Mouse (Mus musculus): ENCODE measurements around the gene Raver1. TPM values are rescaled to one million over a fixed set of nuclear protein-coding genes. Genes with fewer than 3 reads are reported as not detected.

The Raver1 gene
- polyA plus RNA-seq, 1 experiment from 2014 or later = 109 TPM

DNA sequence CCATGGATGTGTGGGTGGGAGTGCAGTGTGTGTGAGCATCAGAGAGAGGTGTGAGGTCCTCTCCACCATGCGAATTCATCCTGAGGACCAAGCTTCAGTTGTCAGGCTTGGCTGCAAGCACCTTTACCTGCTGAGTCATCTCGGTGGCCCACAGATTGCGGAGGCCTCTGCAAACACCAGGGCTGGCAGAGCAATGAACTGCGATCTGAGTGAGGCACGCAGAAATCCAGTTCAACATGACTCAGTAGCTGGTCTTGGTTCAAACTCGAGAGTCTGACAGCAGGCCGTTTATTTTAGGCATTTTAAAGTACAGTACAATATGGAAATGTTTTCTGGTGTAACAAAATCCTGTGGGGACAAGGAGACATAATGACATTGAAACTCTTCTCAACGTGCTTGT, 6.0 kb upstream of the Raver1 start:
- Histone ChIP-seq H3K27me3 (ENCODE audit: low read depth, poor library complexity, severe bottlenecking) (no peaks in the 10 kb centered on the region), H3K36me3 (peaks cover 17% of the 10 kb centered on the region), H3K4me1 (peaks cover 7% of the 10 kb centered on the region; the same call in 1 of the 2 replicates), H3K9me3 (replicated peaks) (no peaks in the 10 kb centered on the region), H3K27ac (no peak overlapping the region), H3K4me3 (no peak overlapping the region)
- no peak for DNase-seq (ENCODE audit: low spot score)
- 87% methylated on average over 8 of the region's 8 CpGs for WGBS

DNA sequence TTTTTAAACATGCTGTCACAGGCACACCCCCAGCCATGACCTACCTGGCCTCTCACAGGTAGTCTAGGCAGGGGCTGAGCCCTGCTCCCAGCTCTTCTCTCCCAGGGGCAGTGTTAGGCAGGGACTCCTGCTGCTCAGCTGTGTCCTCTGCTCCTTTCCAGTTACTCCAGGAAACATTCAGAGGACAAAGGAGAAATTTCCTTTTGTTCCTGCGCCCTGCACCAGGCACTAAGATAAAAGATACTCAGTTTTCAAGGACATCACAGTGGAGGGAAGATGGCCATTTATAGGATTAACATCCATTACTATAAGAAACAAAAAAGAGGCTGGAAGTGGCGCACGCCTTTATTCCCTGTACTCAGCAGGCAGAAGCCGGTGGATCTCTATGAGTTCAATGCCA, 4.2 kb upstream of the Raver1 start:
- Histone ChIP-seq H3K9me3 (replicated peaks) (no peaks in the 10 kb centered on the region), H3K4me3 (no peak overlapping the region), H3K36me3 (peaks cover 7% of the 10 kb centered on the region), H3K4me1 (peaks cover 12% of the 10 kb centered on the region), H3K27ac (no peak overlapping the region), H3K27me3 (ENCODE audit: low read depth, poor library complexity, severe bottlenecking) (no peaks in the 10 kb centered on the region)
- 92% methylated on average over 4 of the region's 4 CpGs for WGBS
- no peak for DNase-seq (ENCODE audit: low spot score)

DNA sequence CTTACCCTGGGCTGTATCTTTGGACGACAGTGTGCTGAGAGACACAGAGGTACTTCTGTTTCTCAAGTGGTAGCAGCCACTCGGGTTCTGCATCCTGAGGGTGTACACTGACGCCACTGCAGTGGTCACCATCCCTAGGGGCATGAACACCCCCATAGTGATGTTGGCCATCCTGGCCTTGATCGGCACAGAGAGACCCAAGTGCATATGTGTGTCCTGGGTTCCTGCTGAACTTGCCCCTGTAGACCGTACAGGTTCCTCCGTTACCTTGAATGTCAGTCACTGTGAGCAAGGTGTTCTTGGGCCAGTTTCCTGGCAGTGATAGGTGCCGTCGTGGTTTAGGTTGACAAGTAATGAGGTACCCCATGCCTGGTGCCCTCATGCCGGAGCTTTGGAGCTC, 1.6 kb upstream of the Raver1 start:
- H3K27me3 ChIP-seq (ENCODE audit: low read depth, poor library complexity, severe bottlenecking) = no peaks in the 10 kb centered on the region
- peaks cover 32% of the 10 kb centered on the region for H3K36me3 ChIP-seq
- no peak overlapping the region for H3K4me3 ChIP-seq
- H3K4me1 ChIP-seq = peaks cover 19% of the 10 kb centered on the region
- H3K9me3 ChIP-seq (replicated peaks) = no peaks in the 10 kb centered on the region
- H3K27ac ChIP-seq = no peak overlapping the region
- 95% methylated on average over 9 of the region's 9 CpGs for WGBS
- DNase-seq (ENCODE audit: low spot score) = no peak

DNA sequence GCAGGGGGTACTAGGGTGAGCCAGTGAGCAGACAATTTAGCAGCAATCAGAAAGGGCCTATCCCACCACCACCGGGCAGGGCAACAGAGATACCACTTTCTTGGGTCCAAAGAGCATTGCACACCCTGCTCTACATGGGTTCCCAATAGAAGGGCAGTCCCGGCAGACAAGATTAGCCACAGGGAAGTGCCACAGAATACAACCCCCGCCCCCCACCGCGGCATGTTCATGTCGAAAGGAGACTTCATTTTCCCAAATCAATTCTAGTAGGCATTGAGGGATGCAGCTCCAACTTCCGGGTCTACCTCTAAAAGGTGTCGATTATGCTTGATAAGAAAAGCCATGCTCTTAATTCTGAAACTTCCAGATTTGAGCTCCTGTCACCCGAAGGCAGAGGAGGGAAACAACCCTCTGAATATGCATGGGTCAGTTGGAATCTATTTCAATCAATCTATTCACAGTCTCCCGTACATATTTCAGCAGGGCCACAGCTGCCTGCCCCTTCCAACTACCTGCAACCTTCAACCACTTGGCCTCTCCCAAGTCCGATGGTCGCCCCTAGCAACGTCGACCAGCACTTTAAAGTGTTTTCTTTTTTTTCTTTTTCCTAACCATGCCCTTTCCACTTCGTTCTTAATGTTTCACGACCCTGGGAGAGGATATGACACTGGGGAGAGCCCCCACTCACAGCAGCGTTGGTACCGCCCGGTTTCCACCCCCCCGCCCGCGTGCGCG, 669 bp downstream of the Raver1 start:
- Histone ChIP-seq H3K4me1 (peaks cover 19% of the 10 kb centered on the region), H3K27ac (peak overlapping the region; percentile 96), H3K27me3 (ENCODE audit: low read depth, poor library complexity, severe bottlenecking) (no peaks in the 10 kb centered on the region), H3K36me3 (peaks cover 55% of the 10 kb centered on the region), H3K4me3 (peak overlapping the region; percentile 78), H3K9me3 (replicated peaks) (no peaks in the 10 kb centered on the region)
- WGBS = 7% methylated on average over 24 of the region's 24 CpGs
- no peak for DNase-seq (ENCODE audit: low spot score)

DNA sequence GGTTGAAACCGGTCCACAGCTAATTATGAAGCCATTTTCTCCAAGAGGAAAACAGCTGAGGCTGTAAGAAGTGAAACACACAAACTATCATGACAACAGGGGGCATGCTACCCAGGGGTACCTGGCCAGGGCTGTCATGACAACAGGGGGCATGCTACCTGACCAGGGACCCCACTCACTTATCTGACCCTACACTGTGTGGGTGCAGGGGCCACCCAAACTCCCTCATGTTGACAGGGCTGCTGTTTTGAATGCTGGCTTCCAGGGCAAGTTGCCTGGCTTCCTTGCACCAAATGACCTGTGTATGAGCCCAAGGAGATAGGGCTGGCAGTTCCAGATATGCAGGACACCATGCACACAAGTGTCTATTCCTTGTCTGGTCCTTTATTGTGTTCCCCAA, 1.3 kb downstream of the Raver1 start:
- Histone ChIP-seq H3K4me3 (peak overlapping the region; percentile 78), H3K36me3 (peaks cover 61% of the 10 kb centered on the region), H3K9me3 (replicated peaks) (no peaks in the 10 kb centered on the region), H3K4me1 (peaks cover 19% of the 10 kb centered on the region), H3K27ac (no peak overlapping the region), H3K27me3 (ENCODE audit: low read depth, poor library complexity, severe bottlenecking) (no peaks in the 10 kb centered on the region)
- WGBS = 98% methylated on average over 1 of the region's 1 CpGs
- DNase-seq (ENCODE audit: low spot score) = no peak

DNA sequence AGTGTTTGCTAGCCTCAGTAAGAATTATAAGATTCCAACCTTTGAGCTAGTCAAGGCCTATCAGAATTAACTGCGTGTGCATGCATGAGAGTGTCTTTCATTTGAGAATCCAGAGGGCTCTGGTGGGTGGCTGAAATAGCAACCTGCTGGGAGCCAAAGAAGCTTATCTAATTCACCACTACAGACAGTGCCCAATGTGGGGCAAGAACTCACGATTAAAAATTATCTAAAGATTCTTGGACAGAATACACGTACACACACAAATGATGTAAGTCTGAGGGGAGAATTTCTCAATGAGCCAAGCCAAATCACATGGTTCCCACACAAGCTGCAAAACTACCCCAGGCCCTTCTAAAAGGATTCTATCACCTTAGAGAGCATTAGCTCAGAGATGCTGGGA, 8.5 kb downstream of the Raver1 start:
- Histone ChIP-seq H3K27me3 (ENCODE audit: low read depth, poor library complexity, severe bottlenecking) (no peaks in the 10 kb centered on the region), H3K27ac (no peak overlapping the region), H3K4me3 (no peak overlapping the region), H3K4me1 (no peaks in the 10 kb centered on the region), H3K9me3 (replicated peaks) (no peaks in the 10 kb centered on the region), H3K36me3 (peaks cover 100% of the 10 kb centered on the region)
- DNase-seq (ENCODE audit: low spot score) = no peak
- WGBS = 92% methylated on average over 3 of the region's 3 CpGs

DNA sequence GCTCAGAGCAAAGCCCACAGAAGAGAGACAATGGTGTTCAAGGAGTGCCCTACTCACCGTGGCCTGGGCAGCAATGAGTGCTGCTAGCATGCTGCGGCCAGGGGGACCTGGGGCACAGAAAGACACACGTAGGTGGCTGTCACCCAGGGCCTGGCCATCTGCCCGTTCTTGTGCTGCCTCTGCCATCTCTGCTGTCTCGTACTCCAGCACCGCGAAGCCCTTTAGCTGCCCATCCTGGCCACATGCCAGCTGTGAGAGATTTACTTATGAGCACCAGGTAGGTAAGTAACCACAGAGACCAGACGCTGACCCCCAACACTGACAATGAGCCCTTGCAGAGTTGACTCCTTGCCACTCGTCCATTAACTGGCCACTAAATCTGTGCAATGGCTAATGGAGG, 10.7 kb downstream of the Raver1 start:
- Histone ChIP-seq H3K4me1 (no peaks in the 10 kb centered on the region), H3K9me3 (replicated peaks) (no peaks in the 10 kb centered on the region), H3K36me3 (peaks cover 100% of the 10 kb centered on the region), H3K4me3 (no peak overlapping the region), H3K27me3 (ENCODE audit: low read depth, poor library complexity, severe bottlenecking) (no peaks in the 10 kb centered on the region), H3K27ac (no peak overlapping the region)
- DNase-seq (ENCODE audit: low spot score) = no peak
- 94% methylated on average over 9 of the region's 9 CpGs for WGBS

DNA sequence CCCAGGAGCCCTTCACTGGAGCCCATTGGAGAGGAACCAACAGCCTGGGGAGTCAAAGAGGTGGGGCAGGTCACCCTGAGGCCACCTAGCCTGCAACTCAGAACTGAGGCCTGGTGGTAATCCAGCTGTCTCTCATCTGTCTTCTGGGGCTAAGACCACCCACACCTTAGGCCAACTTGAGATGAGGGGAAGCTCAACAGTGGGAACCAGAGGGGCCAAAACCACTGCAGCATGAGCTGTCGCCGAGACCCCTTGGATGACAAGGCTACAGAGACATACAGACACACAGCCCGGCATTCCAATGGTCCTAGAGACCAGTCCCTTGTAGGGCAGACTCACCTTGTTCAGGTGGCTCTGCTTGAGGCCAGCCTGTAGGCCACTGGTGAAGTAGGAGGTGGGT, 16.2 kb downstream of the Raver1 start:
- H3K4me1 ChIP-seq = peaks cover 19% of the 10 kb centered on the region
- no peak overlapping the region for H3K27ac ChIP-seq
- no peak for DNase-seq (ENCODE audit: low spot score)
- no peaks in the 10 kb centered on the region for H3K9me3 ChIP-seq (replicated peaks)
- H3K27me3 ChIP-seq (ENCODE audit: low read depth, poor library complexity, severe bottlenecking) = no peaks in the 10 kb centered on the region
- WGBS = 90% methylated on average over 3 of the region's 3 CpGs
- H3K36me3 ChIP-seq = peaks cover 83% of the 10 kb centered on the region
- no peak overlapping the region for H3K4me3 ChIP-seq

DNA sequence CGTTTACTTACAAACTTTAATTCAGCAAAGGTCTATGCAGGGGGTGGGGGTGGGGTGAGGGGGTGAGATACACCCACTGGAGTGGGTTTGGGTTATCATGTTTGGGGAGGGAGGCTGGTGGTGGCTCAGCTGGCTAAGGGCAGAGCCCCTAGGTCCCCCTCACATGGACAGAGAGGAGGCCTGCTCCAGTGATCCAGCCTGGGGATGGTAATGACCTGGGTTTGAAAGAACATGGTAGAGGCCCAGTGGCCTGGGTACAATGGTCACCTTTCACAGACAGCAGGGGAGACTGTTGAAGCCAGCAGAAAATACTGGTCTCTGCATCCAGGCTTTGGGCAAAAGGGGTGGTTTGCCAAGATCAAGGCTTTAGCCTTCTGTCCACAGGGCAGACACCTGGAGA, 17.6 kb downstream of the Raver1 start:
- WGBS = 89% methylated on average over 1 of the region's 1 CpGs
- Histone ChIP-seq H3K27ac (peak overlapping the region; percentile 92; the same call in 1 of the 2 replicates), H3K9me3 (replicated peaks) (no peaks in the 10 kb centered on the region), H3K4me3 (peak overlapping the region; percentile 71; the same call in 1 of the 2 replicates), H3K27me3 (ENCODE audit: low read depth, poor library complexity, severe bottlenecking) (no peaks in the 10 kb centered on the region), H3K4me1 (peaks cover 19% of the 10 kb centered on the region), H3K36me3 (peaks cover 78% of the 10 kb centered on the region)
- no peak for DNase-seq (ENCODE audit: low spot score)

DNA sequence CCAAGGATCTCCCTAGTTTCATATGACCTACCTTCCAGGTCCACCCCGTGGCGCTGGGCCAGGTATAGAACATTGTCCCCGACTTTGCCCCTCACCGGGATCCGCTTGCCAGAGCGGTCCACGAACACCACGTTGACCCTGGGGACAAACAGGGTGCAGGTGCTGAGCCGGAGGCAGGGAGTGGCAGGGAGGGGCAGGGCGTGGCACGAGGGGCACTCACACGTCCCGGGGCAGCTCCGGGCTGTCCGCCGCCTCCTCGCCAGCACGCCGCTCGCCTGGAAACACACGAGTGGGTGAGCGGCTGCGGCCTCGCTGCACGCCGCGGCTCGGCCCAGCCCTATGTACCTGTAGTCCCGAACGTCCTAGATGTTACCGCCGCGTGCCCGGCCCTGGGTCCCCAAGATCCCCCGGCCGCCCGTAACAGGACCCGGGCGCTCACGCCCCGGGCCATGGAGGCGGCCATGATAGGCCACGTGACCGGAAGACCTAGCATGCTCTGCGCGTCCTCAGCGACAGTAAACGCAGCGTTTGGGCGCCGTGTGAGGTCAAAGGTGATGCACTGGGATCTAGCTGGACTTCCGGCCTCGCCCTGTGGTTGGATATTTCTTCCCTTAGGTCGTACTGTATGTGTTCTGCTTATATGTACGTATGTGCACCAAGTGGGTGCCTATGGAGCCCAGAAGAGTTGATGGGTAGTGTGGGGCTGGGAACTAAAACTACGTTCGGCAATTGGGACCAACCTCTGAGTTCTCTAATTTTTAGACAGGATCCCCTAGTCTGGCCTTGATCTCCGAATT, 18.6 kb downstream of the Raver1 start, which contains the start of the genes Gm49373 and Fdx1l:
Gm49373 (minus strand) TSS at position 53 of the 797 bp plus-strand sequence.
Fdx1l (minus strand) TSS at position 571 of the 797 bp plus-strand sequence.
- Histone ChIP-seq H3K4me1 (peaks cover 19% of the 10 kb centered on the region), H3K4me3 (peak within 1 kb of the TSS; percentile 71), H3K9me3 (replicated peaks) (no peaks in the 10 kb centered on the region), H3K27me3 (ENCODE audit: low read depth, poor library complexity, severe bottlenecking) (no peaks in the 10 kb centered on the region), H3K36me3 (peaks cover 69% of the 10 kb centered on the region), H3K27ac (peak within 1 kb of the TSS; percentile 92)
- 3% methylated on average over 58 of the region's 58 CpGs for WGBS
- peak; percentile 93 for DNase-seq (ENCODE audit: low spot score)

DNA sequence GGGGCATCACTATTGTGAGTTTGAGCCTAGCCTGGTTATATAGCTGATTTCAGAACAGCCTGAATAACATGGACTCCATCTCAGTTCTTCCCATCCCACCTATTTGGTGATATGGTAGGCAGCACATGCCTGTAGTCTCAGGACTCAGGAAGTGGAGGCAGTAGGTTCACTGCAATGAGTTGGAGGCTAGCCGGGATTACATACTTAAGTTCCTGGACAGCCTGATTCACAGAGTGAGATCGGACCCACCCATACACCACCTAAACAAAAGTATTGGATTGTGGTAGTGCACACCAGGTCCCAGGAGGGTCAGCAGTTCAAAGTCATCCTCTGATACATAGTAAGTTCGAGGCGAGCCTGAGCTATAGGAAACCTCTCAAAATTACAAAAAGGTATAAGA, 19.2 kb downstream of the Raver1 start:
- Histone ChIP-seq H3K27me3 (ENCODE audit: low read depth, poor library complexity, severe bottlenecking) (no peaks in the 10 kb centered on the region), H3K36me3 (peaks cover 68% of the 10 kb centered on the region), H3K4me3 (peak overlapping the region; percentile 71), H3K4me1 (peaks cover 19% of the 10 kb centered on the region), H3K27ac (peak overlapping the region; percentile 92), H3K9me3 (replicated peaks) (no peaks in the 10 kb centered on the region)
- WGBS = 10% methylated on average over 4 of the region's 4 CpGs
- no peak for DNase-seq (ENCODE audit: low spot score)

DNA sequence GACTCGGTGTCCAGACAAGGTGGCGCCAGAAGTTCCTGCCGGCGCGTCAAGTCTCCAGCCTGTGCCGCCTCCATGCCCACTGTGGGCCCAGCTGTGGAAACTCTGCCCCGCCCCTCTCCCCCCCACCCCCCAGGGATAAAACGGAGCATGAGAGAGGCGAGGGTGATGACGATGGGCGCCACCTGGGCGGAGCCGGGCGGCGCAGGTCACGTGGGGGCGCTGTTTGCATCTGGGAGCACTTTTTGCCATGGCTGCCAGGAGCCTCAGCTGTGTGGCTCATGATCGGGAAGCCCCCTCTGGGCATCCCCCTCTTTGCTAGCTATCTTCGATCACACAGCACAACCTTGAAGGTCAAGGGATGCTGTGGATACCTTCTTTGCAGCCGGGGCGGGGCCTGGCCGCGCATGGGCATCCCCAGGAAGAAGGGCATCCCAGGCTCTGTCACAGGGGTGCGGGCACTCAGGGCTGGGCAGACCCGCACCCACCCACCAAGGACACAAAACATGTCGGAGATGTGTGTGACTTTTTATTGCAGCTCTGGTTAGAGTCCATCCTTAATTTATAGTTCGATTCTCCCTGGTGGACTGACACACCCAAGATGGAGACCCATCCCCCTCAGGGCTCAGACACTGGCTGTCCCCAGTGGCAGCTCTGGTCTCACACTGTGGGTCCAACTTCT, 24.7 kb downstream of the Raver1 start, which contains the start of gene Zglp1:
Zglp1 (minus strand) TSS at position 88 of the 679 bp plus-strand sequence.
- no peak within 1 kb of the TSS for H3K27ac ChIP-seq
- WGBS = 80% methylated on average over 27 of the region's 27 CpGs
- H3K36me3 ChIP-seq = peaks cover 73% of the 10 kb centered on the region
- no peaks in the 10 kb centered on the region for H3K9me3 ChIP-seq (replicated peaks)
- DNase-seq (ENCODE audit: low spot score) = no peak
- peaks cover 10% of the 10 kb centered on the region for H3K4me1 ChIP-seq
- H3K27me3 ChIP-seq (ENCODE audit: low read depth, poor library complexity, severe bottlenecking) = no peaks in the 10 kb centered on the region
- no peak within 1 kb of the TSS for H3K4me3 ChIP-seq

All from limb, embryonic 10.5 days (tissue).